Mouse (Mus musculus): ENCODE data around the gene Fam196a. TPM values are rescaled to one million over a fixed set of nuclear protein-coding genes. Genes with fewer than 3 reads are reported as not detected.

Gene Fam196a
- not detected in 2 replicates for polyA plus RNA-seq (2012; rRNA removed)

GRCm38 (mm10) chr7:134937927-134938609, at the start of gene Fam196a:
Fam196a (minus strand) TSS chr7:134938430.
- Histone ChIP-seq H3K27ac (ENCODE audit: insufficient read depth, low read depth, low read length) (no peak within 1 kb of the TSS), H3K36me3 (ENCODE audit: control insufficient read depth, insufficient read depth, low read length) (no peaks in the 10 kb centered on the region), H3K27me3 (ENCODE audit: control insufficient read depth, insufficient read depth, low read length) (peaks cover 7% of the 10 kb centered on the region), H3K4me1 (ENCODE audit: control insufficient read depth, insufficient read depth, insufficient read length, low read length) (peaks cover 3% of the 10 kb centered on the region; the same call in 1 of the 2 replicates), H3K4me3 (ENCODE audit: low read depth, low read length) (peak within 1 kb of the TSS; percentile 20; the same call in 1 of the 2 replicates)
- WGBS, result 6% methylated on average over 65 of the region's 71 CpGs
- TF ChIP-seq POLR2A (IDR thresholded peaks at IDR 0.05; ENCODE audit: low read depth, low read length) (no peak), CTCF (IDR thresholded peaks at IDR 0.05; ENCODE audit: extremely low read depth, insufficient read length, insufficient replicate concordance, low read depth, low read length) (no peak)

GRCm38 (mm10) chr7:134961608-134962007, 23.4 kb upstream of the Fam196a start:
- no peak overlapping the region for H3K27ac ChIP-seq (ENCODE audit: insufficient read depth, low read depth, low read length)
- TF ChIP-seq POLR2A (IDR thresholded peaks at IDR 0.05; ENCODE audit: low read depth, low read length) (no peak), CTCF (IDR thresholded peaks at IDR 0.05; ENCODE audit: extremely low read depth, insufficient read length, insufficient replicate concordance, low read depth, low read length) (no peak)
- WGBS, result 84% methylated on average over 2 of the region's 2 CpGs

GRCm38 (mm10) chr7:134960871-134961270, 22.6 kb upstream of the Fam196a start:
- H3K27me3 ChIP-seq (ENCODE audit: control insufficient read depth, insufficient read depth, low read length), result no peaks in the 10 kb centered on the region
- no peak for TF ChIP-seq POLR2A (IDR thresholded peaks at IDR 0.05; ENCODE audit: low read depth, low read length)
- TF ChIP-seq CTCF (IDR thresholded peaks at IDR 0.05; ENCODE audit: extremely low read depth, insufficient read length, insufficient replicate concordance, low read depth, low read length), result peak; percentile 59; the same call in 1 of the 2 replicates
- WGBS, result 70% methylated on average over 4 of the region's 4 CpGs
- H3K36me3 ChIP-seq (ENCODE audit: control insufficient read depth, insufficient read depth, low read length), result no peaks in the 10 kb centered on the region
- H3K4me1 ChIP-seq (ENCODE audit: control insufficient read depth, insufficient read depth, insufficient read length, low read length), result no peaks in the 10 kb centered on the region
- no peak overlapping the region for H3K4me3 ChIP-seq (ENCODE audit: low read depth, low read length)
- H3K27ac ChIP-seq (ENCODE audit: insufficient read depth, low read depth, low read length), result no peak overlapping the region

More at GRCm38 (mm10) chr7:134961608-134962007, 23.4 kb upstream of the Fam196a start:
- H3K27me3 ChIP-seq (ENCODE audit: control insufficient read depth, insufficient read depth, low read length), result no peaks in the 10 kb centered on the region
- no peaks in the 10 kb centered on the region for H3K36me3 ChIP-seq (ENCODE audit: control insufficient read depth, insufficient read depth, low read length)
- no peak overlapping the region for H3K4me3 ChIP-seq (ENCODE audit: low read depth, low read length)
- H3K4me1 ChIP-seq (ENCODE audit: control insufficient read depth, insufficient read depth, insufficient read length, low read length), result no peaks in the 10 kb centered on the region

GRCm38 (mm10) chr7:134959086-134959485, 20.9 kb upstream of the Fam196a start:
- no peak for TF ChIP-seq CTCF (IDR thresholded peaks at IDR 0.05; ENCODE audit: extremely low read depth, insufficient read length, insufficient replicate concordance, low read depth, low read length)
- no peak for TF ChIP-seq POLR2A (IDR thresholded peaks at IDR 0.05; ENCODE audit: low read depth, low read length)
- H3K27ac ChIP-seq (ENCODE audit: insufficient read depth, low read depth, low read length), result no peak overlapping the region
- WGBS, result 83% methylated on average over 6 of the region's 6 CpGs
- H3K4me3 ChIP-seq (ENCODE audit: low read depth, low read length), result no peak overlapping the region
- H3K27me3 ChIP-seq (ENCODE audit: control insufficient read depth, insufficient read depth, low read length), result no peaks in the 10 kb centered on the region
- H3K4me1 ChIP-seq (ENCODE audit: control insufficient read depth, insufficient read depth, insufficient read length, low read length), result no peaks in the 10 kb centered on the region
- no peaks in the 10 kb centered on the region for H3K36me3 ChIP-seq (ENCODE audit: control insufficient read depth, insufficient read depth, low read length)

GRCm38 (mm10) chr7:134945925-134946716, 7.9 kb upstream of the Fam196a start:
- WGBS, result 94% methylated on average over 7 of the region's 7 CpGs
- TF ChIP-seq CTCF (IDR thresholded peaks at IDR 0.05; ENCODE audit: extremely low read depth, insufficient read length, insufficient replicate concordance, low read depth, low read length) (0 out of 2 replicates have a peak, but pooled peaks have one; percentile 17), POLR2A (IDR thresholded peaks at IDR 0.05; ENCODE audit: low read depth, low read length) (no peak)

GRCm38 (mm10) chr7:134943701-134944100, 5.5 kb upstream of the Fam196a start:
- Histone ChIP-seq H3K4me3 (ENCODE audit: low read depth, low read length) (no peak overlapping the region), H3K4me1 (ENCODE audit: control insufficient read depth, insufficient read depth, insufficient read length, low read length) (no peaks in the 10 kb centered on the region), H3K36me3 (ENCODE audit: control insufficient read depth, insufficient read depth, low read length) (no peaks in the 10 kb centered on the region), H3K27ac (ENCODE audit: insufficient read depth, low read depth, low read length) (no peak overlapping the region), H3K27me3 (ENCODE audit: control insufficient read depth, insufficient read depth, low read length) (no peaks in the 10 kb centered on the region)
- TF ChIP-seq CTCF (IDR thresholded peaks at IDR 0.05; ENCODE audit: extremely low read depth, insufficient read length, insufficient replicate concordance, low read depth, low read length), result no peak
- no peak for TF ChIP-seq POLR2A (IDR thresholded peaks at IDR 0.05; ENCODE audit: low read depth, low read length)
- WGBS, result 91% methylated on average over 7 of the region's 7 CpGs

More at GRCm38 (mm10) chr7:134945925-134946716, 7.9 kb upstream of the Fam196a start:
- H3K4me1 ChIP-seq (ENCODE audit: control insufficient read depth, insufficient read depth, insufficient read length, low read length), result no peaks in the 10 kb centered on the region
- no peak overlapping the region for H3K27ac ChIP-seq (ENCODE audit: insufficient read depth, low read depth, low read length)
- H3K4me3 ChIP-seq (ENCODE audit: low read depth, low read length), result no peak overlapping the region
- H3K27me3 ChIP-seq (ENCODE audit: control insufficient read depth, insufficient read depth, low read length), result no peaks in the 10 kb centered on the region
- H3K36me3 ChIP-seq (ENCODE audit: control insufficient read depth, insufficient read depth, low read length), result no peaks in the 10 kb centered on the region

GRCm38 (mm10) chr7:134943063-134943462, 4.8 kb upstream of the Fam196a start:
- WGBS, result 78% methylated on average over 6 of the region's 6 CpGs

More at GRCm38 (mm10) chr7:134943063-134943462, 4.8 kb upstream of the Fam196a start:
- no peak overlapping the region for H3K4me3 ChIP-seq (ENCODE audit: low read depth, low read length)
- no peaks in the 10 kb centered on the region for H3K27me3 ChIP-seq (ENCODE audit: control insufficient read depth, insufficient read depth, low read length)
- no peaks in the 10 kb centered on the region for H3K4me1 ChIP-seq (ENCODE audit: control insufficient read depth, insufficient read depth, insufficient read length, low read length)
- H3K36me3 ChIP-seq (ENCODE audit: control insufficient read depth, insufficient read depth, low read length), result no peaks in the 10 kb centered on the region
- TF ChIP-seq POLR2A (IDR thresholded peaks at IDR 0.05; ENCODE audit: low read depth, low read length), result no peak
- TF ChIP-seq CTCF (IDR thresholded peaks at IDR 0.05; ENCODE audit: extremely low read depth, insufficient read length, insufficient replicate concordance, low read depth, low read length), result no peak
- no peak overlapping the region for H3K27ac ChIP-seq (ENCODE audit: insufficient read depth, low read depth, low read length)
